Mouse (Mus musculus): Measurements from ENCODE around the gene Olfr105-ps.

- no peak for TF ChIP-seq CTCF (IDR thresholded peaks at IDR 0.05; ENCODE audit: extremely low read depth, insufficient read depth, insufficient read length, insufficient replicate concordance)
- TF ChIP-seq POLR2A (IDR thresholded peaks at IDR 0.05; ENCODE audit: low read depth, low read length) = no peak
These were observed 39.2 kb upstream of the Olfr105-ps start, which contains the start of gene Olfr103 for GRCm38 (mm10) chr17:37339598-37339997.
